Mouse (Mus musculus) lung, embryonic 15.5 days (tissue): Measurements from ENCODE around the gene Lmo1. TPM values are rescaled to one million over a fixed set of nuclear protein-coding genes. Genes with fewer than 3 reads are reported as not detected.

ENCODE experiments used
- ATAC-seq: fragments of 200-750 bp; cut with Nextera tagmentation; 2 replicates; pipeline ENCODE4 v1.8.0; 2017; ENCODE audit warnings: moderate number of reproducible peaks, borderline replicate concordance; ENCODE audit not compliant: low FRiP score, low TSS enrichment; ENCODE audit errors: extremely low read depth
- H3K27ac ChIP-seq: fragments of 300-500 bp; sonication (generic); 2 replicates; pipeline ENCODE4 v1.5.1; 2015; ENCODE audit warnings: moderate library complexity, mild to moderate bottlenecking, inconsistent platforms
- H3K27me3 ChIP-seq: fragments of 300-500 bp; sonication (generic); 2 replicates; pipeline ENCODE4 v1.6.1; 2015; ENCODE audit warnings: inconsistent platforms
- H3K36me3 ChIP-seq: fragments of 300-500 bp; sonication (generic); 2 replicates; pipeline ENCODE4 v1.6.1; 2015; ENCODE audit warnings: inconsistent platforms
- H3K4me1 ChIP-seq: fragments of 300-500 bp; sonication (generic); 2 replicates; pipeline ENCODE4 v1.6.1; 2015; ENCODE audit warnings: inconsistent platforms
- H3K4me2 ChIP-seq: fragments of 300-500 bp; sonication (generic); 2 replicates; pipeline ENCODE4 v1.6.1; 2015; ENCODE audit warnings: inconsistent platforms, mild to moderate bottlenecking, moderate library complexity
- H3K4me3 ChIP-seq: fragments of 300-500 bp; sonication (generic); 2 replicates; pipeline ENCODE4 v1.5.1; 2015; ENCODE audit warnings: mild to moderate bottlenecking, inconsistent platforms
- H3K9ac ChIP-seq: fragments of 300-500 bp; sonication (generic); 2 replicates; pipeline ENCODE4 v1.6.1; 2015; ENCODE audit warnings: inconsistent platforms
- H3K9me3 ChIP-seq: fragments of 300-500 bp; sonication (generic); 2 replicates; pipeline ENCODE4 v1.6.1; 2016; ENCODE audit warnings: inconsistent platforms
- WGBS: fragments of 180-500 bp; shearing (Covaris S2); methylation state at CpG from one replicate; pipeline ENCODE4 v1.1.7; 2015; 5-methylcytosine and 5-hydroxymethylcytosine counted together
- polyA plus RNA-seq: library from polyadenylated mRNA; unstranded; fragments of >200 nt; fragmentation: Nextera tagmentation; extraction: Ambion mirVana; gene quantifications from 2 replicates; pipeline ENCODE4 v1.2.1, GENCODE M21; 2015

Gene Lmo1
- polyA plus RNA-seq: 13.8 and 14.5 TPM in 2 replicates

DNA sequence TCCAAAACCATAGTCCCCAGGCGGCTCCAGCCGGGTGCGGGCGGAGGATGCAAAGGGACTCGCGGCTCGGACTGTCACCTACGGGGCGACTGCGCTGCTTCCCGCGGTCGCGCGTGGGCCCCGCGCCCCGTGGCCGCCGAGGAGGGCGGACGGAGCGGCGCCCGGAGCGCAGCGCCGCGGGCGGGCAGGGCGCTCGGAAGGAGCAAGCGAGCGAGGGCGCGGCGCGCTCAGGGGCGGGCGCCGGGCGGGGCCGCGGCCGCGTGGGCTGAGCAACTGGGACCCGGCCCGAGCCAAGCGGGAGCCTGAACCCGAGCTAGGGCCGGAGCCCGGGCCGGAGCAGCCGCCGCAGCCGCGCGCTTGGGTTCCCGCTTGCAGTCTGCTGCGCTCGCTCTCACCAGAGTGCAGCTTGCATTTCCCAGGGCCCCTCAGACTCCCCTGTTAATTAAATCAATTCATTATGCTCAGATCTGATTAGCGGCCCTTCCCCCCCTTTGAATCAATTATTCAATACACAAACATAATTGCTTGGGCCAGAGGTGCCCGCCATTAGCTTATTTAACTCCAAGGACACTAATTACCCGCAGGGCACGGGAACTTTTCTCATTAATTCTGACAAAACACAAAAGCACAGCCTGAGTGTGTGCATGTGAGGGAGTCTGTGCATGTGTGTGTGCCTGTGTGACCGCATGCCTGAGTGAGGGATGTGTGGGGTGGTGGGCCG, at the start of gene Lmo1:
Lmo1 (minus strand) TSS at position 259 of the 721 bp plus-strand sequence.
- Histone ChIP-seq H3K4me2 (peak within 1 kb of the TSS; percentile 93), H3K27ac (no peak within 1 kb of the TSS), H3K9me3 (no peaks in the 10 kb centered on the region), H3K9ac (peak within 1 kb of the TSS; percentile 59), H3K27me3 (peaks cover 56% of the 10 kb centered on the region), H3K36me3 (no peaks in the 10 kb centered on the region), H3K4me3 (peak within 1 kb of the TSS; percentile 54), H3K4me1 (peaks cover 13% of the 10 kb centered on the region)
- WGBS: under 1% methylated on average over 58 of the region's 67 CpGs
- ATAC-seq: peak; percentile 80

DNA sequence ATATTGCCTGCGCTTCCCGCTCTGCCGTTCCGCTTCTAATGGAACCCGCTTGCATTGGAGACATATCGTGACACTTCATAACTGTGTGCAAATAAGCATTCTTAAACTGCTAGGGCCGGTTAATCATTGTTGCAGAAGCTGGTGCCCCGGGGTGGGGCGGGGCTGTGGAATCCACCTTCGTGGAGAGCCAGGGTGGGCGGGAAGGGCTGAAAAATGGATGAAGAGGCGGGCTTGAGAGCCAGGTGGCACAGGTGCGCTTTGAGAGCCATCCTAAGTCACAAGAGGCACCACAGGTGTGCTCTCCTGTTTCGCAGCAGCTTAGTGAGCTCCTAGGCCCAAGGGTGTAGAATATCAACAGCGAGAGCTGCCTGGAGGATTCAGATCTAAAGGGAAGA, 46.7 kb upstream of the Lmo1 start:
- Histone ChIP-seq H3K9ac (no peak overlapping the region), H3K27me3 (no peaks in the 10 kb centered on the region), H3K27ac (peak overlapping the region; percentile 63), H3K4me3 (no peak overlapping the region), H3K4me2 (peak overlapping the region; percentile 24), H3K9me3 (no peaks in the 10 kb centered on the region), H3K4me1 (no peaks in the 10 kb centered on the region), H3K36me3 (no peaks in the 10 kb centered on the region)
- WGBS: 50% methylated on average over 15 of the region's 15 CpGs
- ATAC-seq: peak; percentile 70; the same call in 1 of the 2 replicates

DNA sequence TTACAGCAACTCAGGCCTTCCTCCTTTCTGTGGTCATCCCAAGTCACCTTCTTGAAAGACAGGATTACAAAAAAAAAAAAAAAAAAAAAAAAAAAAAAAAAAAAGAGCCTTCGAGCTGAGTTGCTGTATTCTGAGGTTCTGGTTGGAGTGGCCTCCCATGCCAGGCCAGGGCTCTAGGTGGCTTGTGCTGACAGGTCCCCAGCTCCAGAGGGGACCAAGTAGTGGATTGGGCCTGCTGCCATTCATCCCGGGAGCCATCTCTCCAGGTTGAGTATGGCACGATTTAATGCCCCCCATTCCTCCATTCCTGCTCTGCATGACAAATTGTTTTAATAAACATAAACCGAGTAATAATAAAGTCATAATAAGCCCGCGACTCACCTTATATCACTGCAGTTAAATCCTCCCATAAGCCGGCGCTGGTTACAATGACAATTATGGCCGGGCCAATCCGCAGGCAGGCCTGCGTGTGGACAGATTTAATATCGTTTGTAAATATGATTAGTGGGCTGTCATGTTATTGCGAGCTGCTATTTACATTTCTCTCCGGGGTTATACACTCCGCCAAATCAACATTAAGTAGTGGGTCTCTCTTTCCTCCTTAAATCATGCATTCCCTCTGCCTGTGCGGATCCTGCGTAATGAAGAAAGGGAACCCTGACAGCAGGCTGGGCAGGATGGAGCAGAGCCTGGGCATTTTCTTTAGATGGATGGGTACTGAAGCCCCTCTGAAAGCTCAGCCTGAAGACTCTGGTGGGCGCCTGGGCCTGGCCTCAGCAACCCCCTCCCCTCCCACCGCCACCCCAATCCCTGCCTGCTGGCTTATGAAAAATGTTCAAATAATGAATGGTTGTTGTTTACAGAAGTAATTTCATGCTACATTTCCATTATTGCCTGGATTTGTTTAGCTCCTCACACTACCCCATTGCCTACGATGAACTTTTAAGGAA, 46.0 kb upstream of the Lmo1 start:
- 66% methylated on average over 20 of the region's 20 CpGs for WGBS
- no peaks in the 10 kb centered on the region for H3K36me3 ChIP-seq
- no peaks in the 10 kb centered on the region for H3K4me1 ChIP-seq
- no peaks in the 10 kb centered on the region for H3K9me3 ChIP-seq
- no peak overlapping the region for H3K9ac ChIP-seq
- peak overlapping the region; percentile 24 for H3K4me2 ChIP-seq
- H3K27me3 ChIP-seq: no peaks in the 10 kb centered on the region
- H3K27ac ChIP-seq: peak overlapping the region; percentile 37; the same call in 1 of the 2 replicates
- ATAC-seq: no peak
- no peak overlapping the region for H3K4me3 ChIP-seq

DNA sequence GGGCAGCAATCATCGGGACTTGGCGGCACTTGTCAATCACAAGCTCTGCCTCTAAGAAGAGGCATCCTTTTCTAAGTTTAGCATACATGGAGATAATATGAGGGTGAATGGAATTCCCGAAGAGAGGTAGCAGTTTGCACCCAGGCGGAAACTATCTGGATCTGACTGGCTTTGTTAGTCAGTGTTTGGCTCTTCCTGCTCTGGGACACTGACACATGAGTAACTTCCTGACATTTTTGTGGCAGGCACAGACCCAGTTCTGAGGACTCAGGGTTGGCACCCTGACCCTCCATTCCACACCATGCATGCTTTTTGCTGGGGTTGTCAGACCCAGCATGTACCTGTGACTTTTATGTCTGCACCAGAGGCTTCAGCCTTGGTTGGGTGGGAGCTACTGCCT, 45.0 kb upstream of the Lmo1 start:
- H3K36me3 ChIP-seq: no peaks in the 10 kb centered on the region
- H3K9me3 ChIP-seq: no peaks in the 10 kb centered on the region
- no peak overlapping the region for H3K27ac ChIP-seq
- no peak overlapping the region for H3K4me2 ChIP-seq
- H3K4me1 ChIP-seq: no peaks in the 10 kb centered on the region
- no peak overlapping the region for H3K4me3 ChIP-seq
- WGBS: 80% methylated on average over 4 of the region's 4 CpGs
- no peak overlapping the region for H3K9ac ChIP-seq
- no peaks in the 10 kb centered on the region for H3K27me3 ChIP-seq
- no peak for ATAC-seq

DNA sequence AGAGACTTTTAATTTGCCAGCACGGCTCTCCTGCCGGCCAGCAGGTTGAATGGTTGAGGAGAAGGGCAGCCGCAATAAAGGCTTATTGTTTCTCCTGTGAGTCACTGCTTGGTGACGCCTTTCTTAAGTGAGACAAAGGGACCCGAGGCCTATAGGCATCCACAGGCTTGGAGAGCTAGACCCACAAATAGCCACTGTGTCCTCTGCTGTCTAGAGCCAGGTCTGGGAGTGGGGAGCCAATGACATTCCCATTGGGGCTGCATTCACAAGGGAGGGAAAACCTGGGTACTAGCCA, 43.9 kb upstream of the Lmo1 start:
- no peak overlapping the region for H3K9ac ChIP-seq
- H3K9me3 ChIP-seq: no peaks in the 10 kb centered on the region
- ATAC-seq: no peak
- no peak overlapping the region for H3K4me2 ChIP-seq
- no peak overlapping the region for H3K27ac ChIP-seq
- H3K4me3 ChIP-seq: no peak overlapping the region
- H3K4me1 ChIP-seq: no peaks in the 10 kb centered on the region
- H3K27me3 ChIP-seq: no peaks in the 10 kb centered on the region
- H3K36me3 ChIP-seq: no peaks in the 10 kb centered on the region
- WGBS: 47% methylated on average over 5 of the region's 5 CpGs

DNA sequence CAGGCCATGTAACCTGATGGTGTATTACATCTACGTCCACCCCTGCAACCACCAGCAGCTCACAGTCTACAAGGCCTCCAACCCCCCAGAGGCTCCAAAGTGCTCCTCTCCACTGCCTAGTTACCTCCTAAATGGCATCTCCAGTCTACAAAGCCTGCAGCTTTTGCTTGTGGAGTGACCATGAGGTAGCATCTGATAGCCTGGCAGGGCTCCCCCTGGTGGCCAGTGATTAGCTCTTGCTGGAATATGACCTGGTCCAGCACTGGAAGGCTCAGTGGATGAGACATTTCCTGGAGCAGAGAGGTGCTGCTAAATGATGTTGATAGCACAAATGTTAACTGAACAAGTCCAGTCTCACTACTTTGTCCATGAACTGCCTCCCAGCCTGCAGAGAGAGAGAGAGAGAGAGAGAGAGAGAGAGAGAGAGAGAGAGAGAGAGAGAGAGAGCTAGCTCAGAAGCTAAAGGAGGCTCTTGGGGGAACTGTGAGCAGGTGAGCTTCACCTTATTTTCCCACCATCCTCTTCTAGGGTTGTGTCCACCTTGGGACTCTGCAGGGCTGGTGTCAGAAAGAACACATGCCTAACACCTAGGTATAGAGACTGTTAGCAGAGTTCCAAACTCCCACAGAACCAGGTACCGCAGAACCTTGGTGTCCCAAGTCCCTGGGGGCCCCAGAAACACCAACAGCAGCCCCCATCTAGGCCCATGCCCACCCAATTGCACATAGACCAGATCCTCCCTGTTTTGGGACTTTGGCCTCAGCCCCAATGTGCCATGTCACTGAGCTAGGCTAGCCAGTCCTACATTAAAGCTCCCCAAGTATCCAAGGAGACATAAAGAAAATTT, 43.3 kb upstream of the Lmo1 start:
- H3K27me3 ChIP-seq: no peaks in the 10 kb centered on the region
- H3K27ac ChIP-seq: no peak overlapping the region
- H3K4me2 ChIP-seq: no peak overlapping the region
- H3K9me3 ChIP-seq: no peaks in the 10 kb centered on the region
- H3K36me3 ChIP-seq: no peaks in the 10 kb centered on the region
- H3K9ac ChIP-seq: no peak overlapping the region
- no peak overlapping the region for H3K4me3 ChIP-seq
- 78% methylated on average over 2 of the region's 2 CpGs for WGBS
- no peaks in the 10 kb centered on the region for H3K4me1 ChIP-seq
- ATAC-seq: no peak

DNA sequence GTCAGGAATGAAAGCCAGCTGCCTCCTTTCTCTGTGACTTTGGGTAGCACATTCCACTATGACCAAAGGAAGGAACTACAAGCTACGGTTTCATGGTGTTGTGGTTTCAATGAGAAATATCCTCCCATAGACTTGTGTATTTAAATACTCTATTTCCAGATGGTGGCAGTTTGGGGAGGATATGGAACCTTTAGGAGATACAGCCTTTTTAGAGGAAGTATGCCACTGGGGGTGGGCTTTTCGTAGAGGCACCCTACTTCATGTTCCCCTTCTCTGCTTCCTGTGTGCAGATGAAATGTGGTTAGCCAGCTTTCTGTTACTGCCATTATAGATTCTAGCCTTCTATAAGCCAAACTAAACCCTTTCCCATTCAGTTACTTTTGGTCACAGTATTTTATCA, 34.8 kb upstream of the Lmo1 start:
- no peak overlapping the region for H3K9ac ChIP-seq
- WGBS: 56% methylated on average over 2 of the region's 2 CpGs
- H3K9me3 ChIP-seq: no peaks in the 10 kb centered on the region
- H3K36me3 ChIP-seq: no peaks in the 10 kb centered on the region
- no peak overlapping the region for H3K4me3 ChIP-seq
- H3K27ac ChIP-seq: no peak overlapping the region
- ATAC-seq: no peak
- H3K27me3 ChIP-seq: no peaks in the 10 kb centered on the region
- no peaks in the 10 kb centered on the region for H3K4me1 ChIP-seq
- H3K4me2 ChIP-seq: no peak overlapping the region

DNA sequence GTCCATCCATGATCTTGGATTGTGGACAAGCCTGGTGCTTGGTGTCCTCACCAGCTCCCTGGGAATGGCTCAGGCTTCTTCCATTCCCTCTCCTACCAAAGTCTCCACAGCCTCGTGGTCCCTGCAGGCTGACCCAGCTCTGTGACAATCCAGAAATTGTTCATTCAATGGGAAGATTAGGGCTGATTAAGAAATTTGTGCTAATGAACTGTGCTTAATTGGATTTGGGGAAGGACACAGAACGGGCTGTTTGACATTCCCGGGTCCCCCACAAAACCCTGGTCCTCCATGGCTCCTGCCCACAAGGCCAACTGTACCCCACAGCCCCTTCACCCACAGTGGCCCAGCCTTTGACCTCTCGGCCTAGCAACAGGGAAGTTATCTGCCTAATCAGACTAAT, 32.8 kb upstream of the Lmo1 start:
- no peaks in the 10 kb centered on the region for H3K4me1 ChIP-seq
- ATAC-seq: no peak
- no peaks in the 10 kb centered on the region for H3K36me3 ChIP-seq
- H3K9ac ChIP-seq: no peak overlapping the region
- no peaks in the 10 kb centered on the region for H3K27me3 ChIP-seq
- H3K4me3 ChIP-seq: no peak overlapping the region
- WGBS: 87% methylated on average over 4 of the region's 4 CpGs
- no peaks in the 10 kb centered on the region for H3K9me3 ChIP-seq
- no peak overlapping the region for H3K27ac ChIP-seq
- no peak overlapping the region for H3K4me2 ChIP-seq

DNA sequence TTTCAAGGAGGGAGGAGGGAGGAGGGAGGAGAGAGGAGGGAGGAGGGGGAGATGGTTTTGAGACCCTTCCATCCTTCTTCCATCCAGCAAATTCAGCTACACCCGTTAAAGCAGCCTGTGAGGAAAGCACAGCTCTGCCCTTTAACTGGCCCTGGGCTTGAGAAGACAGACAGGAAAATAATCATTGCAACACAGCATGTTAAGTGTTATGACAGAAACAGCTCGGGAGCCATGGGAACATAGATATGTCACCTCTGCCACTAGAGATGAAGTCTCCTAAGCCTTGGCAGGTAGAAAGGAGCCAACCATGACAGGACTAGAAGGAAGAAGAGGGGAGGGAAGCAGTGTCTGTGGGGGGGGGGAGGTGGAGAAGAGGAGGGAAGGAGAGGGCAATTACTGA, 31.4 kb upstream of the Lmo1 start:
- H3K9ac ChIP-seq: no peak overlapping the region
- H3K36me3 ChIP-seq: no peaks in the 10 kb centered on the region
- 48% methylated on average over 2 of the region's 2 CpGs for WGBS
- ATAC-seq: no peak
- H3K4me2 ChIP-seq: no peak overlapping the region
- H3K4me3 ChIP-seq: no peak overlapping the region
- H3K4me1 ChIP-seq: no peaks in the 10 kb centered on the region
- H3K27me3 ChIP-seq: no peaks in the 10 kb centered on the region
- no peak overlapping the region for H3K27ac ChIP-seq
- no peaks in the 10 kb centered on the region for H3K9me3 ChIP-seq

DNA sequence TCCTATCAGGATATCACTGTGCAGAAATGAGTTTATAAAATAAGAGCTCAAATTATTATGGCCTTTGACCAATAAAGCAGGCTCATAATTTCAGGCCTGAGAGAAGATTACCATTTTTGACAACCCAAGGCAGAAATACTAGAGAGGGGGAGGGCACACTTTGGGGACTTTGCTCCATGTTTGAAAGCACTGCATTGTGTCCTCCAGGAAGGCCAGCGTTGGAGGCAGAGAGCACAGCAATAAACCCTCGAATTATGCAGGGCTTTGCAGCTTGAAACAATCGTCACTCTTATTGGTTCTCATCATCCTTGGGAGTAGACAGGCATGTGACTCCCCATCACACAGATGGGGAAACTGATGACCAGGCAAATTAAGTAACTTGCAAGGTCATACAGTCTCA, 28.1 kb upstream of the Lmo1 start:
- Histone ChIP-seq H3K9ac (no peak overlapping the region), H3K36me3 (no peaks in the 10 kb centered on the region), H3K9me3 (no peaks in the 10 kb centered on the region), H3K27ac (no peak overlapping the region), H3K4me3 (no peak overlapping the region), H3K4me1 (no peaks in the 10 kb centered on the region), H3K27me3 (no peaks in the 10 kb centered on the region), H3K4me2 (no peak overlapping the region)
- no peak for ATAC-seq
- 61% methylated on average over 3 of the region's 3 CpGs for WGBS

DNA sequence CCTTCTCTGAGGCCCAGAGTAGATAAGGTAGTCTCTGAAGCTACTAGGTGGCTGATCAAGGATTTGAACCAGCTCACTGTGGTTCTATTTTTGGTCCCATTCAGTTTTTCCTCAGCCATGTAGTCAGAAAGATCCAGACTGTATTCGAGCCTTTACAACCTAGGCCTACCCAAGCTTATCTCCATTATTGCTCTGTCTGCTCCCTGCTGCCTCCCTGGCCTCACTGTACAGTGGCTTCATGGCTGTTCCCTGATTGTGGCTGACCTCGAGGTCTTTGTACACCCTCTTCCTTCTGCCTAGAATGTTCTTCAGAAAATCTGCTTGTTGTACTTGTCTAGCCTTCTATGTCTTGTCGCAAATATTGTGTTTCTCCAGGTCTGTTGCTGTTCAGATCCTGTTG, 25.6 kb upstream of the Lmo1 start:
- no peak overlapping the region for H3K9ac ChIP-seq
- 75% methylated on average over 3 of the region's 3 CpGs for WGBS
- no peaks in the 10 kb centered on the region for H3K4me1 ChIP-seq
- ATAC-seq: no peak
- H3K27ac ChIP-seq: no peak overlapping the region
- H3K4me3 ChIP-seq: no peak overlapping the region
- H3K4me2 ChIP-seq: no peak overlapping the region
- no peaks in the 10 kb centered on the region for H3K27me3 ChIP-seq
- no peaks in the 10 kb centered on the region for H3K9me3 ChIP-seq
- H3K36me3 ChIP-seq: no peaks in the 10 kb centered on the region
